Mouse (Mus musculus) MEL (cell line): ENCODE measurements around the gene Capn12. TPM values are rescaled to one million over a fixed set of nuclear protein-coding genes. Genes with fewer than 3 reads are reported as not detected.

Experiments
- DNase-seq: peaks from one replicate; pipeline ENCODE4 v3.0.0; 2011; ENCODE audit warnings: low read depth, low spot score
- H3K27ac ChIP-seq: 2 replicates; pipeline ENCODE4 v1.5.1; 2012; ENCODE audit warnings: low read depth, mild to moderate bottlenecking, control low read depth, low read length, moderate library complexity; ENCODE audit not compliant: control insufficient read depth
- H3K27me3 ChIP-seq, 2 experiments: fragments of 150-350 bp in 1 of 2; sonication (generic) in 1 of 2; 2 replicates each; pipeline ENCODE4 v1.6.1; 2012; ENCODE audit warnings: low read length in 2 of 2, mild to moderate bottlenecking in 2 of 2, improper control_type of control experiment in 1 of 2, moderate library complexity in 1 of 2; ENCODE audit not compliant: insufficient read depth in 2 of 2, control insufficient read depth in 1 of 2
- H3K36me3 ChIP-seq, 2 experiments: 2 replicates each; pipeline ENCODE4 v1.6.1; 2012 to 2014; ENCODE audit warnings: low read length in 2 of 2, improper control_type of control experiment in 1 of 2, inconsistent platforms in 1 of 2, mild to moderate bottlenecking in 1 of 2; ENCODE audit not compliant: insufficient read depth in 2 of 2, control insufficient read depth in 1 of 2
- H3K4me1 ChIP-seq, 2 experiments: fragments of 150-350 bp in 1 of 2; sonication (generic) in 1 of 2; 2 replicates each; pipeline ENCODE4 v1.6.1; 2012; ENCODE audit warnings: low read length in 2 of 2, improper control_type of control experiment in 1 of 2, mild to moderate bottlenecking in 1 of 2; ENCODE audit not compliant: insufficient read depth in 2 of 2, control insufficient read depth in 1 of 2
- H3K4me3 ChIP-seq, 2 experiments: fragments of 150-350 bp in 1 of 2; sonication (generic) in 1 of 2; 2 replicates each; pipeline ENCODE4 v1.5.1; 2012; ENCODE audit warnings: low read depth in 2 of 2, low read length in 2 of 2, mild to moderate bottlenecking in 2 of 2, moderate library complexity in 2 of 2, control low read depth in 1 of 2, improper control_type of control experiment in 1 of 2; ENCODE audit not compliant: control insufficient read depth in 1 of 2, insufficient read depth in 1 of 2
- H3K79me2 ChIP-seq: 2 replicates; pipeline ENCODE4 v1.6.1; 2012; ENCODE audit warnings: mild to moderate bottlenecking, low read length, moderate library complexity; ENCODE audit not compliant: control insufficient read depth, poor library complexity, insufficient read depth
- H3K9ac ChIP-seq: 2 replicates; pipeline ENCODE4 v1.6.1; 2012; ENCODE audit warnings: low read depth, mild to moderate bottlenecking, control low read depth, low read length, moderate library complexity; ENCODE audit not compliant: control insufficient read depth, poor library complexity, severe bottlenecking
- H3K9me3 ChIP-seq: fragments of 150-350 bp; sonication (generic); replicated peaks from 2 replicates; pipeline ENCODE4 v1.6.1; 2012; ENCODE audit warnings: mild to moderate bottlenecking, low read length, improper control_type of control experiment, moderate library complexity; ENCODE audit not compliant: insufficient read depth
- BHLHE40 ChIP-seq: IDR thresholded peaks from 2 replicates; pipeline ENCODE4 v1.6.1; 2012; ENCODE audit warnings: low read depth, mild to moderate bottlenecking, inconsistent platforms, low read length, improper control_type of control experiment, borderline replicate concordance
- E2F4 ChIP-seq: IDR thresholded peaks from 2 replicates; pipeline ENCODE4 v1.6.1; 2011; ENCODE audit warnings: low read depth, low read length, improper control_type of control experiment, borderline replicate concordance
- MAFK ChIP-seq: IDR thresholded peaks from 2 replicates; pipeline ENCODE4 v1.6.1; 2011; ENCODE audit warnings: low read depth, mild to moderate bottlenecking, low read length, improper control_type of control experiment, borderline replicate concordance
- MAX ChIP-seq: IDR thresholded peaks from 2 replicates; pipeline ENCODE4 v1.6.1; 2011; ENCODE audit warnings: low read length, improper control_type of control experiment
- MAZ ChIP-seq: IDR thresholded peaks from 2 replicates; pipeline ENCODE4 v1.6.1; 2012; ENCODE audit warnings: low read depth, mild to moderate bottlenecking, inconsistent platforms, low read length, improper control_type of control experiment
- MXI1 ChIP-seq: IDR thresholded peaks from 2 replicates; pipeline ENCODE4 v1.6.1; 2011; ENCODE audit warnings: mild to moderate bottlenecking, low read depth, low read length, improper control_type of control experiment
- MYC ChIP-seq: IDR thresholded peaks from 2 replicates; pipeline ENCODE4 v1.6.1; 2011; ENCODE audit warnings: low read depth, mild to moderate bottlenecking, low read length, improper control_type of control experiment, moderate library complexity
- NELFE ChIP-seq: IDR thresholded peaks from 2 replicates; pipeline ENCODE4 v1.6.1; 2011; ENCODE audit warnings: low read depth, low read length, improper control_type of control experiment
- POLR2AphosphoS5 ChIP-seq: IDR thresholded peaks from 2 replicates; pipeline ENCODE4 v1.6.1; 2012; ENCODE audit warnings: low read depth, borderline replicate concordance, mild to moderate bottlenecking, inconsistent platforms, low read length, moderate library complexity, mixed read lengths
- RAD21 ChIP-seq: IDR thresholded peaks from 2 replicates; pipeline ENCODE4 v1.6.1; 2011; ENCODE audit warnings: mild to moderate bottlenecking, low read depth, low read length, improper control_type of control experiment
- SIN3A ChIP-seq: IDR thresholded peaks from 2 replicates; pipeline ENCODE4 v1.6.1; 2012; ENCODE audit warnings: low read length, improper control_type of control experiment, inconsistent platforms
- TBP ChIP-seq: IDR thresholded peaks from 2 replicates; pipeline ENCODE4 v1.8.0; 2011; ENCODE audit warnings: low read depth, low read length, improper control_type of control experiment
- USF1 ChIP-seq: IDR thresholded peaks from 2 replicates; pipeline ENCODE4 v1.6.1; 2014; ENCODE audit warnings: low read depth, mild to moderate bottlenecking, inconsistent platforms, low read length, improper control_type of control experiment, moderate library complexity
- ZC3H11A ChIP-seq: IDR thresholded peaks from 2 replicates; pipeline ENCODE4 v1.6.1; 2012; ENCODE audit warnings: low read depth, mild to moderate bottlenecking, inconsistent platforms, low read length, improper control_type of control experiment
- ZKSCAN1 ChIP-seq: IDR thresholded peaks from 2 replicates; pipeline ENCODE4 v1.6.1; 2012; ENCODE audit warnings: low read depth, mild to moderate bottlenecking, inconsistent platforms, low read length, improper control_type of control experiment, moderate library complexity
- ZMIZ1 ChIP-seq: IDR thresholded peaks from 2 replicates; pipeline ENCODE4 v1.6.1; 2012; ENCODE audit warnings: low read depth, mild to moderate bottlenecking, inconsistent platforms, low read length, improper control_type of control experiment, moderate library complexity
- polyA plus RNA-seq, 2 experiments: library from polyadenylated mRNA; stranded (reverse) in 1 of 2; unstranded in 1 of 2; fragments of >175 nt in 1 of 2; fragments of >200 nt in 1 of 2; gene quantifications; 2 replicates each; pipeline versions ENCODE4 v1.2.1 to v1.2.4; 2012; ENCODE audit warnings: low replicate concordance in 2 of 2, low read depth in 1 of 2; ENCODE audit not compliant: insufficient read length in 2 of 2, insufficient read depth in 1 of 2, missing spikeins in 1 of 2
- total RNA-seq: library from RNA; depleted of rRNA; stranded (reverse); fragments of 300-350 nt; gene quantifications from 2 replicates; pipeline ENCODE4 v1.2.3, GENCODE M21; 2012

Gene Capn12
- total and polyA plus RNA-seq, 3 experiments, result 0.19 TPM; not detected in 2

- Histone ChIP-seq H3K79me2 (no peaks in the 10 kb centered on the region), H3K4me3 (no peak within 1 kb of the TSS), H3K9ac (no peak within 1 kb of the TSS), H3K27me3 (no peaks in the 10 kb centered on the region), H3K4me1 (peaks cover 2 to 13% of the 10 kb centered on the region in 2 experiments; a peak in 2 of 4 replicates), H3K27ac (no peak within 1 kb of the TSS), H3K9me3 (no peaks in the 10 kb centered on the region), H3K36me3 (peaks cover 2 to 9% of the 10 kb centered on the region in 2 experiments; a peak in 3 of 4 replicates)
- no peak for TF ChIP-seq MYC
- TF ChIP-seq NELFE, result no peak
- no peak for TF ChIP-seq TBP
- no peak for TF ChIP-seq SIN3A
- no peak for TF ChIP-seq MAFK
- TF ChIP-seq E2F4, result no peak
- no peak for TF ChIP-seq MXI1
- TF ChIP-seq BHLHE40, result no peak
- no peak for TF ChIP-seq USF1
- no peak for TF ChIP-seq MAZ
- no peak for TF ChIP-seq MAX
- TF ChIP-seq ZMIZ1, result no peak
- TF ChIP-seq ZC3H11A, result no peak
- no peak for TF ChIP-seq RAD21
- no peak for TF ChIP-seq ZKSCAN1
- TF ChIP-seq POLR2AphosphoS5, result no peak
- no peak for DNase-seq
Measured at GRCm38 (mm10) chr7:28833723-28834347, 47.4 kb upstream of the Capn12 start, which contains the start of gene Lgals4. Gene Lgals4, plus strand, starts transcription at chr7:28833854.

GRCm38 (mm10) chr7:28836936-28837335 is 44.3 kb upstream of the Capn12 start:
- H3K36me3 ChIP-seq, result peaks cover 0 to 3% of the 10 kb centered on the region in 2 experiments; a peak in 2 of 4 replicates

More at GRCm38 (mm10) chr7:28836936-28837335, 44.3 kb upstream of the Capn12 start:
- Histone ChIP-seq H3K9me3 (no peaks in the 10 kb centered on the region), H3K27me3 (no peaks in the 10 kb centered on the region), H3K9ac (no peak overlapping the region), H3K4me3 (no peak overlapping the region), H3K79me2 (no peaks in the 10 kb centered on the region), H3K4me1 (peaks cover under 1 to 5% of the 10 kb centered on the region in 2 experiments; a peak in 2 of 4 replicates), H3K27ac (no peak overlapping the region)
- TF ChIP-seq E2F4, result no peak
- TF ChIP-seq RAD21, result no peak
- TF ChIP-seq ZKSCAN1, result no peak
- TF ChIP-seq MAX, result no peak
- DNase-seq, result no peak
